Mouse (Mus musculus) midbrain, embryonic 13.5 days (tissue): ENCODE measurements around the gene Gm12185. TPM values are rescaled to one million over a fixed set of nuclear protein-coding genes. Genes with fewer than 3 reads are reported as not detected.
"Not testable (repeated sequence)": the region's sequence is repeated elsewhere in the genome, so short reads cannot be mapped to it uniquely, and the experiment has no call there.

Source experiments
- ATAC-seq: fragments of 200-750 bp; cut with Nextera tagmentation; 2 replicates; pipeline ENCODE4 v1.8.0; 2017; ENCODE audit warnings: mild to moderate bottlenecking, moderate TSS enrichment, moderate library complexity
- H3K27ac ChIP-seq: fragments of 300-500 bp; sonication (generic); 2 replicates; pipeline ENCODE4 v1.5.1; 2015; ENCODE audit warnings: inconsistent platforms, mild to moderate bottlenecking, moderate library complexity
- H3K27me3 ChIP-seq: fragments of 300-500 bp; sonication (generic); 2 replicates; pipeline ENCODE4 v1.6.1; 2015; ENCODE audit warnings: mild to moderate bottlenecking, inconsistent platforms
- H3K36me3 ChIP-seq: fragments of 300-500 bp; sonication (generic); 2 replicates; pipeline ENCODE4 v1.6.1; 2015; ENCODE audit warnings: mild to moderate bottlenecking, inconsistent platforms
- H3K4me1 ChIP-seq: fragments of 300-500 bp; sonication (generic); replicated peaks from 2 replicates; pipeline ENCODE4 v1.6.1; 2015; ENCODE audit warnings: inconsistent platforms
- H3K4me2 ChIP-seq: fragments of 300-500 bp; sonication (generic); replicated peaks from 2 replicates; pipeline ENCODE4 v1.6.1; 2015; ENCODE audit warnings: moderate library complexity, mild to moderate bottlenecking, inconsistent platforms
- H3K4me3 ChIP-seq: fragments of 300-500 bp; sonication (generic); replicated peaks from 2 replicates; pipeline ENCODE4 v1.5.1; 2015; ENCODE audit warnings: mild to moderate bottlenecking, inconsistent platforms
- H3K9ac ChIP-seq: fragments of 300-500 bp; sonication (generic); replicated peaks from 2 replicates; pipeline ENCODE4 v1.6.1; 2015; ENCODE audit warnings: mild to moderate bottlenecking, inconsistent platforms
- H3K9me3 ChIP-seq: fragments of 300-500 bp; sonication (generic); 2 replicates; pipeline ENCODE4 v1.6.1; 2016; ENCODE audit warnings: mild to moderate bottlenecking, inconsistent platforms
- WGBS: fragments of 180-500 bp; shearing (Covaris S2); methylation state at CpG from one replicate; pipeline ENCODE4 v1.1.7; 2015; 5-methylcytosine and 5-hydroxymethylcytosine counted together
- polyA plus RNA-seq: library from polyadenylated mRNA; unstranded; fragments of >200 nt; fragmentation: Nextera tagmentation; extraction: Ambion mirVana; gene quantifications from 2 replicates; pipeline ENCODE4 v1.2.1, GENCODE M21; 2015

Gm12185 gene
- polyA plus RNA-seq, 1 experiment from 2014 or later, result not detected

DNA sequence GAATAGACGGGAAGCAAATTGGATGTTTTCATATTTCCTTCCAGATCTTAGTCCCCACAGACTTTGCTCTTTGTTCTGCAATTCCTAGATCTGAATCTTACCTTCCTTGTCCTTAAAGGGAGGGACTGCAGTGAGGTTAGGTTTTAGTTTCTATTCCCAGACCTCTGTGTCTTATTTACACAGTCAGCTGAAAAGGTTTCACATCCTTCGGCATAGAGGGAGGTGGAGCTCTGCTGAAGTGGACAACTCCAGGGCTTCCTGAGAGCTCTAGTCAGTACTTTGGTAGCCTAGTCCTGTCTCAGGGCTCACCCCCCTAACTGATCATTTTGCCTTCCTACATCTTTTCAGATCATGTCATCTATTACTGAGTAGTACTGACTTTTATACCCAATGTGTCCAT lies 90.0 kb downstream of the Gm12185 start, which contains the start of gene Gm5431:
Gene Gm5431, minus strand, starts transcription at position 194 of the 400 bp plus-strand sequence.
- no peak for ATAC-seq
- Histone ChIP-seq H3K4me1 (no peaks in the 10 kb centered on the region), H3K27ac (no peak within 1 kb of the TSS), H3K36me3 (no peaks in the 10 kb centered on the region), H3K4me3 (no peak within 1 kb of the TSS), H3K4me2 (no peak within 1 kb of the TSS), H3K9me3 (no peaks in the 10 kb centered on the region), H3K27me3 (no peaks in the 10 kb centered on the region), H3K9ac (no peak within 1 kb of the TSS)
- 77% methylated on average over 2 of the region's 2 CpGs for WGBS

DNA sequence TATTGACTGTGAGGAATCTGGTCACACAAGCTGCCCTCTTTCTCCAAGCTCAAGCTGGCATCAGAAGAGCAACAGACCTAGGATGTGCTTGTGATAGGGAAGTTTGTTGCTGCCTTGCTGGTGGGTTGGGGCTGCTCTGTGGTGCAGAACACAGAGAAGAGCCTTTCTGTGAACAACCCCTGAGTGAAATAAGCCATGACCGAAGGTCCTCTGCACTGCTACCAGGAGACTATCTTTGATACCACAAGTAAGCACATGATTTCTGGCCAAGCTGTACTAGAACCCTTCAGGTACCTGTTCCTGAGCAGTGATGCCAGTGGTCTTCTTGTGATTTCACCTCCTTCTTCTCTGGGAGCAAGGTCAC lies 90.5 kb downstream of the Gm12185 start:
- not testable (repeated sequence) for H3K9ac ChIP-seq, H3K4me1 ChIP-seq, ATAC-seq, H3K4me2 ChIP-seq, H3K4me3 ChIP-seq, H3K36me3 ChIP-seq, H3K9me3 ChIP-seq, H3K27ac ChIP-seq, H3K27me3 ChIP-seq
- 92% methylated on average over 1 of the region's 1 CpGs for WGBS

DNA sequence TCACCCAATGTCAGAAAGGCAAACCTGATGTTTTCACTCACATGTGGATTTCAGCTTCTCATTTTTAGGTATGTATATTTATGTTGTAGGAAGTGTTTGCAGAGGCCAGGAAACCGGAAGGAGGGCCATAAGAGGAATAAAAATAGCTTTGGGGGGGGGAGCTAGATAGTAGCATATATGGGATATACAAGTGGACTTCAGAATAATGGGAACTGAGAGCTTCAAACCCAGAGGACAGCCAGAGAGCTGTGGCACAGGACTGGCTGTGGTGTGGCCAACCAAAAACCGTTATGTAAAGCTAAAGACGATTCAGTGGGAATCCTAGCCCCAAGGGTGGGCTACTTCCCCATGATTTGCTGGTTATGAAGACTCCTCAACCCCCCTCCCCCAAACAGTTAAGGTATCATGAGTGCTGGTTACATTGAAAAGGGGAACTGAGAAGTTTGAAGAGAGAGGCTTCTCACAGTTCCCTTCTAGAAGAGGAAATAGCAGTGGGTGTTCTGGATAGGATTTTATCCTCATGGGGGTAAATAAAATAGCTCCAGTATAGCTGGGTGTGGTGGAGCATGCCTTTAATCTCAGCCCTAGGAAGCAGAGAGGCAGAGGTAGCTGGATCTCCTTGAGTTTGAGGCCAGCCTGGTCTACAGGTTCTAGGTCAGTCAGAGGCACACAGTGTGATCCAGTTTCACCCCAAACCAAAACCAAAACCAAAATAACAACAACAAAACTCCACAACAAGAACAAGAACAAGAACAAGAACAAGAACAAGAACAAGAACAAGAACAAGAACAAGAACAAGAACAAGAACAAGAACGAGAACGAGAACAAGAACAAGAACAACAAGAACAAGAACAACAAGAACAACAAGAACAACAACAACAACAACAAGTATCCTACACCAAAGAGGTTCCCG lies 91.1 kb downstream of the Gm12185 start:
- H3K4me3 ChIP-seq, H3K27ac ChIP-seq, H3K4me2 ChIP-seq, H3K36me3 ChIP-seq, H3K9me3 ChIP-seq, H3K9ac ChIP-seq, H3K4me1 ChIP-seq, H3K27me3 ChIP-seq, ATAC-seq: not testable (repeated sequence)
- WGBS, result 83% methylated on average over 6 of the region's 6 CpGs

DNA sequence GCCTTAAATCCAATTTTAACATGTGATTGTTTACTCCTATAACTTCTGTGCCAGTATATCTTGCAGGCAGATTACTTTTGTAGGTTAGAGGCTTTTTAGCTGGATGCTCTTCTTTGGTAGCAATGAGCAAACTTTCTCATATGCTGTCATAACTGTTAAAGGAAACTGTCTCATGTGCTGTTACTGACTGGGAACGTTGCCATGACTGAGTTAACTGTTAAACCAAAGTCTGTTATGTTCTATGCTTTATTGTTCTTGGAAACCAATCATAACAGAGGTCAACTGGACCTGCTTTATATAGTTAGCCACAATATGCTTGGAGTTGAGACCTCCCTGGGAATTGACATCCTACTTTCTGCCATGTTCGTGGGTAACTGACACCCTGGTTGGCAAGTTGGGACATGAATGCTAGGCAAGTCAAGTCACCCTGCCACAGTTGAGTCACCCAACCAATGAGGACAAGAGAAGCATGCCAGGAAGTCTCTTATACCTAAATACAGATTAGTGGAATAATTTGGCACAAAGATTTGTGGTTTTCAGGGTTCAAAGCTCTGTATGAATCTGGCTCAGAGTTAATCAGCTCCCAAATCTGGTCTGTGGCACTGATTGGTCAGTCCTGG lies 93.1 kb downstream of the Gm12185 start:
- Histone ChIP-seq H3K27ac (no peak overlapping the region), H3K9me3 (no peaks in the 10 kb centered on the region), H3K4me1 (no peaks in the 10 kb centered on the region), H3K4me2 (no peak overlapping the region), H3K27me3 (no peaks in the 10 kb centered on the region), H3K36me3 (no peaks in the 10 kb centered on the region), H3K9ac (no peak overlapping the region), H3K4me3 (no peak overlapping the region)
- 79% methylated on average over 2 of the region's 2 CpGs for WGBS
- ATAC-seq, result no peak

DNA sequence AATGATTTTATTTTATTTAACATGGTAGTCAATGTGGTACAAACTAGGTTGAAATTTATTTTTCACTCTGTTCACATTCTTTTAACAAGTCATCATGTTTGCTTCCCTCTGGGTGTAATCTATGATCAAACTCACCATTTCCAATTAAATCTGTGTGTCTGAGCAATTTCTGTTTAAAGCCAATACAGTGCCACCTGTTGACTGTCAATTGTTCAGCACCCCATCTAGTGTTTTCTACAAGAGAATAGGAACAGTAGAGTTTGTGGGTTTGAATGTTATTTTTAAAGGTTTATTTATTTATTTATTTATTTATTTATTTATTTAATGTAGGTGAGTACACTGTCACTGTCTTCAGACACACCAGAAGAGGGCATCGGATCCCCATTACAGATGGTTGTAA lies 115.3 kb downstream of the Gm12185 start:
- H3K36me3 ChIP-seq, result no peaks in the 10 kb centered on the region
- H3K4me3 ChIP-seq, result no peak overlapping the region
- WGBS, result 92% methylated on average over 1 of the region's 1 CpGs
- no peak overlapping the region for H3K4me2 ChIP-seq
- no peak overlapping the region for H3K9ac ChIP-seq
- peaks cover 7% of the 10 kb centered on the region for H3K4me1 ChIP-seq
- H3K27ac ChIP-seq, result no peak overlapping the region
- H3K9me3 ChIP-seq, result no peaks in the 10 kb centered on the region
- peaks cover 17% of the 10 kb centered on the region for H3K27me3 ChIP-seq
- ATAC-seq, result no peak

GRCm38 (mm10) chr11:48875343-48875837 lies 116.6 kb downstream of the Gm12185 start:
- not testable (repeated sequence) for H3K4me2 ChIP-seq, H3K9me3 ChIP-seq, H3K27ac ChIP-seq, H3K36me3 ChIP-seq, H3K4me3 ChIP-seq, H3K9ac ChIP-seq, ATAC-seq
- H3K4me1 ChIP-seq, result peaks cover 16% of the 10 kb centered on the region
- WGBS, result 67% methylated on average over 1 of the region's 1 CpGs
- H3K27me3 ChIP-seq, result peaks cover 20% of the 10 kb centered on the region

DNA sequence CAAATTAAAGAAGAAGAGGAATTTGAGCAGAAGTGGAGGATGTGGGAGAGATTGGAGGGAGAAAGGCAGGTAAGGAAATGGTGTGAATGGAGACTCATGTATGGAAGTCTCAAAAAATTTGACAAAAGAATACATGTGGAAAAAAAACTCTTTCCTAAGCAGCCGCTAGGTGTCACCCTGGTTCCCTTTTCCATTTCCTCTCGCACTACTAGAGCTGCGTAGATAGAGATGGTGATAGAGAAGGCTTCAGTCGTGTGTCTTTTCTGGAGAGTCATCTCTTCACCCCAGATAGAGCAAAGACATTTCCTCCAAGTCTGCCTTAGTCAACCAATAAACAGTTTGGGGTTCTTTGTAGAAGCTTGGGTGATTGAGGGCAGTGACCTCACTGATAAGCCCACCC lies 117.6 kb downstream of the Gm12185 start:
- peak; percentile 71 for ATAC-seq
- Histone ChIP-seq H3K9me3 (no peaks in the 10 kb centered on the region), H3K9ac (no peak overlapping the region), H3K27me3 (peaks cover 20% of the 10 kb centered on the region), H3K27ac (no peak overlapping the region), H3K4me3 (no peak overlapping the region), H3K4me1 (peaks cover 16% of the 10 kb centered on the region), H3K36me3 (no peaks in the 10 kb centered on the region), H3K4me2 (no peak overlapping the region)
- WGBS, result 0% methylated on average over 4 of the region's 4 CpGs

GRCm38 (mm10) chr11:48873591-48874290 lies 118.3 kb downstream of the Gm12185 start:
- H3K27ac ChIP-seq, result no peak overlapping the region
- peaks cover 20% of the 10 kb centered on the region for H3K27me3 ChIP-seq
- no peak overlapping the region for H3K4me3 ChIP-seq
- no peak overlapping the region for H3K4me2 ChIP-seq
- H3K4me1 ChIP-seq, result peaks cover 16% of the 10 kb centered on the region
- WGBS, result 73% methylated on average over 10 of the region's 10 CpGs
- no peak overlapping the region for H3K9ac ChIP-seq
- H3K9me3 ChIP-seq, result no peaks in the 10 kb centered on the region
- ATAC-seq, result no peak
- no peaks in the 10 kb centered on the region for H3K36me3 ChIP-seq

GRCm38 (mm10) chr11:48872695-48873300 lies 119.2 kb downstream of the Gm12185 start:
- Histone ChIP-seq H3K9me3 (no peaks in the 10 kb centered on the region), H3K27me3 (peaks cover 20% of the 10 kb centered on the region), H3K4me3 (no peak overlapping the region), H3K27ac (no peak overlapping the region), H3K9ac (no peak overlapping the region), H3K36me3 (no peaks in the 10 kb centered on the region), H3K4me2 (no peak overlapping the region), H3K4me1 (peaks cover 16% of the 10 kb centered on the region)
- 83% methylated on average over 7 of the region's 7 CpGs for WGBS
- no peak for ATAC-seq

DNA sequence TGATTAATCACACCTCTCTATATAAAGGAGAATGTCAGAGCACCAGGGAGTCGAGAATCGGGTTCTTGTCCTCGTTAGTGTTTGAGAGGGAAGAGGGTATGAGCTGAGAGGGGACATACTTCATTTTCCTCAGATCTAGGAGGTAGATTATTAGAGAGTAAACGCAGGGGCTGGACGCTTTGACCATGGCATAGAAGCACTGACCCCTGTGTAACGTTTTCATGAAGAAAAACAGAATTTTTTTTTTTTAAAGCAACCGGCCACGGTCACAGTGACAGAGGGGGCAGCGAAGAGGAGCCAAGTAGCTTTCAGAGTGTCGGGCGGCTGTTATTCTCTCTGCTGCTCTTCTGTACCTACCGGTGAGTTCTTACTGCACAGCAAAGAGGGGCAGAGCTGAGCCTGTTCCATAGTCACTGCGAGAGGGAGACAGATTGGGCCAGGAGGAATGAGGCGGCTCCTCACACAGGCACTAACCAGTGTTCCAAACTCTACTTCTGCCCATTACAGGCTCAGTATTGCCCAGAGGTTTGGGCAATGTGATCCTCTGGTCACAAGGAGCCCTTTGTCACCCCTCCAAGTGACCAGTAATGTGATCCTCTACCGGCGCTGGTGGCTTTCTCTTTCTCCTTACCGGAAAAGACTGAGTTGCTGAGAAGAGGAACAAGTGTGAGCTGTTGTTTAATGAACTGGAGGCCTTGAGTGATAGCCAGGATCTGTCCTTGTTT lies 120.0 kb downstream of the Gm12185 start:
- H3K9ac ChIP-seq, result peak overlapping the region; percentile 53; the same call in 1 of the 2 replicates
- peak overlapping the region; percentile 38 for H3K4me3 ChIP-seq
- H3K4me1 ChIP-seq, result peaks cover 16% of the 10 kb centered on the region
- no peak for ATAC-seq
- H3K36me3 ChIP-seq, result no peaks in the 10 kb centered on the region
- 8% methylated on average over 17 of the region's 17 CpGs for WGBS
- H3K9me3 ChIP-seq, result no peaks in the 10 kb centered on the region
- H3K27ac ChIP-seq, result no peak overlapping the region
- H3K27me3 ChIP-seq, result peaks cover 20% of the 10 kb centered on the region
- peak overlapping the region; percentile 67 for H3K4me2 ChIP-seq

GRCm38 (mm10) chr11:48871201-48871772 lies 120.7 kb downstream of the Gm12185 start, which contains the start of gene Irgm1:
Irgm1 (minus strand) TSS chr11:48871683.
- Histone ChIP-seq H3K4me3 (peak within 1 kb of the TSS; percentile 38), H3K27me3 (peaks cover 20% of the 10 kb centered on the region), H3K4me2 (peak within 1 kb of the TSS; percentile 67), H3K4me1 (peaks cover 16% of the 10 kb centered on the region), H3K36me3 (no peaks in the 10 kb centered on the region), H3K9me3 (no peaks in the 10 kb centered on the region), H3K27ac (no peak within 1 kb of the TSS), H3K9ac (peak within 1 kb of the TSS; percentile 53; the same call in 1 of the 2 replicates)
- peak; percentile 62 for ATAC-seq
- 2% methylated on average over 19 of the region's 19 CpGs for WGBS
